Mouse (Mus musculus) megakaryocyte-erythroid progenitor cell, adult 5-6 weeks (primary cell): ENCODE data around the gene Tmem101. TPM values are rescaled to one million over a fixed set of nuclear protein-coding genes. Genes with fewer than 3 reads are reported as not detected.

Experiments used
- total RNA-seq, 2 experiments: library from RNA; stranded (forward) in 1 of 2; stranded (reverse) in 1 of 2; fragments of 200-1000, 215-1000 nt in 1 of 2; fragments of >200 nt in 1 of 2; fragmentation: Nextera tagmentation in 1 of 2; gene quantifications; 2 replicates each; pipeline ENCODE4 v1.2.3; 2014 to 2017

Tmem101 gene
- total RNA-seq, 2 experiments from 2014 or later, result 9.3 to 11.8 TPM

Other genes starting within 250 kb of the Tmem101 start
- gene Sost, start 189.4 kb downstream of the Tmem101 start, total RNA-seq (2014; fragmentation: Nextera tagmentation), result not detected in 2 replicates
- gene Sost, start 189.4 kb downstream of the Tmem101 start, total RNA-seq (2017), result not detected in 2 replicates
- not detected in 2 replicates for gene Cfap97d1, start 172.1 kb downstream of the Tmem101 start, total RNA-seq (2014; fragmentation: Nextera tagmentation)
- not detected in 2 replicates for gene Cfap97d1, start 172.1 kb downstream of the Tmem101 start, total RNA-seq (2017)
- gene Dusp3, start 169.4 kb downstream of the Tmem101 start, total RNA-seq (2014; fragmentation: Nextera tagmentation), result 0.28 and 0.96 TPM in 2 replicates
- gene Dusp3, start 169.4 kb downstream of the Tmem101 start, total RNA-seq (2017), result 0.70 and 1.3 TPM in 2 replicates
- gene Mpp3, start 127.9 kb downstream of the Tmem101 start, total RNA-seq (2014; fragmentation: Nextera tagmentation), result not detected in 2 replicates
- gene Mpp3, start 127.9 kb downstream of the Tmem101 start, total RNA-seq (2017), result not detected in 2 replicates
- not detected in 2 replicates for gene Cd300lg, start 114.9 kb downstream of the Tmem101 start, total RNA-seq (2014; fragmentation: Nextera tagmentation)
- 1.8 TPM in 1 of 2 replicates, not detected in the other for gene Cd300lg, start 114.9 kb downstream of the Tmem101 start, total RNA-seq (2017)
- 3.2 and 3.7 TPM in 2 replicates for gene Mpp2, start 67.9 kb downstream of the Tmem101 start, total RNA-seq (2014; fragmentation: Nextera tagmentation)
- gene Mpp2, start 67.9 kb downstream of the Tmem101 start, total RNA-seq (2017), result 3.1 and 4.2 TPM in 2 replicates
- not detected in 2 replicates for gene Ppy, start 55.1 kb downstream of the Tmem101 start, total RNA-seq (2014; fragmentation: Nextera tagmentation)
- gene Ppy, start 55.1 kb downstream of the Tmem101 start, total RNA-seq (2017), result not detected in 2 replicates
- gene Pyy, start 48.6 kb downstream of the Tmem101 start, total RNA-seq (2014; fragmentation: Nextera tagmentation), result not detected in 2 replicates
- not detected in 2 replicates for gene Pyy, start 48.6 kb downstream of the Tmem101 start, total RNA-seq (2017)
- gene Nags, start 10.9 kb downstream of the Tmem101 start, total RNA-seq (2014; fragmentation: Nextera tagmentation), result 7.4 and 9.5 TPM in 2 replicates
- 1.6 and 2.1 TPM in 2 replicates for gene Nags, start 10.9 kb downstream of the Tmem101 start, total RNA-seq (2017)
- gene Lsm12, start 28.9 kb upstream of the Tmem101 start, total RNA-seq (2014; fragmentation: Nextera tagmentation), result 110 TPM in 2 replicates
- gene Lsm12, start 28.9 kb upstream of the Tmem101 start, total RNA-seq (2017), result 71.3 and 94.9 TPM in 2 replicates
- 71.5 and 93.3 TPM in 2 replicates for gene G6pc3, start 33.2 kb upstream of the Tmem101 start, total RNA-seq (2014; fragmentation: Nextera tagmentation)
- 39.9 and 59.4 TPM in 2 replicates for gene G6pc3, start 33.2 kb upstream of the Tmem101 start, total RNA-seq (2017)
- gene Hdac5, start 73.8 kb upstream of the Tmem101 start, total RNA-seq (2014; fragmentation: Nextera tagmentation), result 10.7 and 16.6 TPM in 2 replicates
- 6.1 and 11.4 TPM in 2 replicates for gene Hdac5, start 73.8 kb upstream of the Tmem101 start, total RNA-seq (2017)
- 36.4 and 48.1 TPM in 2 replicates for gene BC030867, start 92.5 kb upstream of the Tmem101 start, total RNA-seq (2014; fragmentation: Nextera tagmentation)
- 7.5 and 12.3 TPM in 2 replicates for gene BC030867, start 92.5 kb upstream of the Tmem101 start, total RNA-seq (2017)
- gene Asb16, start 112.3 kb upstream of the Tmem101 start, total RNA-seq (2014; fragmentation: Nextera tagmentation), result 2.2 and 2.5 TPM in 2 replicates
- gene Asb16, start 112.3 kb upstream of the Tmem101 start, total RNA-seq (2017), result 0.84 and 1.3 TPM in 2 replicates
- gene Tmub2, start 128.5 kb upstream of the Tmem101 start, total RNA-seq (2014; fragmentation: Nextera tagmentation), result 14.5 and 19.8 TPM in 2 replicates
- 10.0 and 27.4 TPM in 2 replicates for gene Tmub2, start 128.5 kb upstream of the Tmem101 start, total RNA-seq (2017)
- 23.2 and 34.0 TPM in 2 replicates for gene Atxn7l3, start 140.2 kb upstream of the Tmem101 start, total RNA-seq (2014; fragmentation: Nextera tagmentation)
- gene Atxn7l3, start 140.2 kb upstream of the Tmem101 start, total RNA-seq (2017), result 18.3 and 21.5 TPM in 2 replicates
- gene Ubtf, start 163.3 kb upstream of the Tmem101 start, total RNA-seq (2014; fragmentation: Nextera tagmentation), result 90.4 and 102 TPM in 2 replicates
- 162 and 180 TPM in 2 replicates for gene Ubtf, start 163.3 kb upstream of the Tmem101 start, total RNA-seq (2017)
- gene Slc4a1, start 209.8 kb upstream of the Tmem101 start, total RNA-seq (2014; fragmentation: Nextera tagmentation), result 0.42 and 0.46 TPM in 2 replicates
- 0.27 and 6.8 TPM in 2 replicates for gene Slc4a1, start 209.8 kb upstream of the Tmem101 start, total RNA-seq (2017)
- not detected in 2 replicates for gene Rundc3a, start 237.0 kb upstream of the Tmem101 start, total RNA-seq (2014; fragmentation: Nextera tagmentation)
- not detected in 2 replicates for gene Rundc3a, start 237.0 kb upstream of the Tmem101 start, total RNA-seq (2017)